Mouse (Mus musculus): ENCODE measurements around the gene Sytl3.

Gene Sytl3

DNA sequence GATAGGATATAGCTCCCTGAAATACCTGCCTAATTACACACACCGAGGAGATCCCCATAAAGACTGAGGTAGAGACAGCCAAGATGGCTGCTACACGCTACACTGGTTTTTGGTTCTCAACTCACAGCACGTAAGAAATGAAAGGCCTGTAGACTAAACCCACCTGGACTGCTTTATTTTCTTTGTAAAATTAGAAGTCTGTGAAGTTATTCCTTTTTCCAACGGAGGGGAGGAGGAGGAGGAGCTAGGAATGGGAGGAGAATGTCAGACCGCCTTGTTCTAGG is 113.5 kb downstream of the Sytl3 start:
- in situ Hi-C loops (cut with MboI, MseI): loop anchor here in 1 of 2 experiments (25.0 kb wide), 1 partner anchor 1190 kb away; no protein-coding TSS in a partner anchor

DNA sequence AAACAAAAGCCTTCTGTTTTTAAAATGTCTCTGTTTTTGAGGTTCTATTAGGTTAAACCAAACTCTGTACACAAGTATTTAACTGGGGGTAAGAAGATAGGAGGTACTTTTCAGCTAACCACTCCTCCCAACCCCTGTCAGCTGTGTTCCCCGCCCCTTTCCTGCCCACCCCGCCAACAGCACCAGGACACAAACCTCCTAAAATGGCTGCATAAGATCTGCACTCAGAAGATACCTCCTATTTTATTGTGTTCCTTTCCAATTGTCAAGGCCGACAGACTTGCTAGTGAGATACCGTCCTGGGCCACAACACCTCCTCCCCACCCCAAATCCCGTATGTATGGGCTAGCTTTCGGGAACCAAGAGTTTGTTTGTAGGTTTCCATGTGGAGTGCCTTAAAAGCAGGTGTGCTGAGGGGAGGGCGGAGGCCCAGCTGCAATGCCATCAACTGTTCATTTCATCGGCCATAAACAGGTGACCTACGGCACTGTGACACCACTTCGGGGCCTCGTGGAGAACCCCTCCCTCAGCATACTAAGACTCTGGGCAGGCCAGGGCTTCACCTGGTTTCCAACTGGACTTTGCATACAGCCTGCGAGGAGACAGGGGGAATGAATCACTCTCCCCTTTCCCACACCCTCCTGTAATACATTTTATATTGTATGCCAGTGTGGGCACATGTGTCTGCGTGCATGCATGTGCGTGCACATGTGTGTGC is 114.5 kb downstream of the Sytl3 start:
- in situ Hi-C loops (cut with MboI, MseI): loop anchor here in 1 of 2 experiments (25.0 kb wide), 1 partner anchor 1189 kb away; no protein-coding TSS in a partner anchor

DNA sequence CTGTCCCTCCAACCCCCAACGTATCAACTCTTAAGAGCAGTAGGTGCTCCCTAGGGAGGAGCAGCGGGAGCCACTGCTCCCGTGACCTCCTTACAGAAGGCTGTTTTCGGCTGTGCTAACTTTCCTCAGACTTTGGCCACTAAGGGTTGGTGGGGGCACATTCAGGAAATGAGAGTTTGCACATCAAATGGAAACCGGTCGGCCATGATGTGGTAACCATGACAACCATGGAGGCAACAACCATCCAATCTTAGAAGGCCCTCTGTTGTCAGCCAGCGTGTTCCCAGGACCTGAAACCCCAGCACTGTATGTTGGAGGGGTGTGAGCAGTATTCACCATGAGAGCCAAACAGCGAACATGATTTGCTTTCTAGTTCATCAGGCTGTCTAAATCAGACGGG is 116.3 kb downstream of the Sytl3 start:
- in situ Hi-C loops (cut with MboI, MseI): no loop called here

DNA sequence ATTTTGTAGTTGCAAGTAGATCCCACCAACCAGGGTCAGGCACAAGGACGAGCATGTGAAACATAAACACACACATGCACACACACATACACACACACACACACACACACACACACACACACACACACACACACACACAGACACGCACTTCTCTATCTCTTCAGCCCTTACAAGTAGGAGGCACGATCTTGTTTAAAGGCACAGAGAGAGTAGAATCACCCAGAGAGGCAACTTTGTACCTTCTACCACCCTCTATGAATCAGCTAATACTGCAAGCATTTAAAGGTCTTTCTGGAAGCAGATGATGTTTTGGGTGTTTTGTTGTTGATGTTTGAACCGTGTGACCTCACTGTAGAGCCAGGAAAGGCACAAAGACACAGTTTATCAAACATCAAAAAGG is 116.8 kb downstream of the Sytl3 start:
- in situ Hi-C loops (cut with MboI, MseI): no loop called here

DNA sequence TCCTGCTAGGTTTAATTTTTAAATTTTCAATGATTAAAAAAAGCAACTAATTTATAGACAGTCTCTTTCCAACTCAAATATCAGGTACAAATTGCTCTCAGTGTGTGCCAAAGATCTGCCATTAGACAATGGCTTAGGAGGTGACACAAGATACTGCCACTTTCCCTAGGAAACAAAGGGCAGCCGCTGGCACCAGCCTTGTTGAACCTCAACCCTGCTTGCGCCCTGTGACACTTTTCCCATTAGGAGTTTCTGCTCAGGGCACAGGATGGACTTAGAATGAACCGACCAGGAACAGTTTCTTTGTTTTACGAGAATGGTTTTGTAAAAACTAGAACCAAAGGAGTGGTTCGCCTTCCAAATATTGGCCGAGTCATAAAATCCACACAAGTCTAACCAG is 117.2 kb downstream of the Sytl3 start:
- in situ Hi-C loops (cut with MboI, MseI): no loop called here

DNA sequence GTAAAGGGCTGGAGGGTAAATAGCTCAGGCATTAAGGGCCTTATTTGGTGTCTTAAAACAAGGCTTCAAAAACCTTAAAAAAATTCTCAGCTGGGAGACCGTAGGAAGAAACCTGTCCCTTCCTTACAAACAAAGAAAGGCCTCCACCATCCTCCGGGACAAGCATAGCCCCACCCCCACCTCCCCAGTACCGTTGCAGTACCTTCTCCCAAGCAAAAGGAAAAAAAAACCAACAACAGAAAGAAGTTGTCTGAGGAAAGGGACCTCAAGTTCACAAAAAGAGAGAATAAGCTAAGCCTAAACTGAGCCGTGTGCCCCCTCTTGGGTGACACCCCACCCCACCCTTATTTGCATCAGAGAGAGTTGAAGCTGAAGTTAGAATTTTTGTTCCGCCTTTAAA is 117.7 kb downstream of the Sytl3 start:
- in situ Hi-C loops (cut with MboI, MseI): no loop called here

DNA sequence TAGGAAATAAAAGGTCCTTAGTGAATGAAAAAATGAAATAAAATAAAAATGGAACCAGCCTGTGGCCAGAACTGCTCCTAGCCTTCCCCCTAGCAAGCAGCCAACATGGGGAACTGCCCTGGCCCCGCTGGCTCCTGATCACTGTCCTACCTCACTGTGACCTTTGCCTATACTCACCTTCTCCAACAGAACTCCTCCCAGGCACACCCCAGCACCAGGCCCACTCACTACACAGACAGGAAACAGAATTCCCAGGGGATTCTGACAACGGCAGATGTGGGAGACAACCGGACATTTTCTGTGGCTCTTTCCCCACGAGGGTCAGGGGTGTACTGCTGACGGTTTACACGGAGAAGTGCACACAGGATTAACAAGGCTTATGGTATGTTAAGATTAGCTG is 118.2 kb downstream of the Sytl3 start:
- in situ Hi-C loops (cut with MboI, MseI): no loop called here

DNA sequence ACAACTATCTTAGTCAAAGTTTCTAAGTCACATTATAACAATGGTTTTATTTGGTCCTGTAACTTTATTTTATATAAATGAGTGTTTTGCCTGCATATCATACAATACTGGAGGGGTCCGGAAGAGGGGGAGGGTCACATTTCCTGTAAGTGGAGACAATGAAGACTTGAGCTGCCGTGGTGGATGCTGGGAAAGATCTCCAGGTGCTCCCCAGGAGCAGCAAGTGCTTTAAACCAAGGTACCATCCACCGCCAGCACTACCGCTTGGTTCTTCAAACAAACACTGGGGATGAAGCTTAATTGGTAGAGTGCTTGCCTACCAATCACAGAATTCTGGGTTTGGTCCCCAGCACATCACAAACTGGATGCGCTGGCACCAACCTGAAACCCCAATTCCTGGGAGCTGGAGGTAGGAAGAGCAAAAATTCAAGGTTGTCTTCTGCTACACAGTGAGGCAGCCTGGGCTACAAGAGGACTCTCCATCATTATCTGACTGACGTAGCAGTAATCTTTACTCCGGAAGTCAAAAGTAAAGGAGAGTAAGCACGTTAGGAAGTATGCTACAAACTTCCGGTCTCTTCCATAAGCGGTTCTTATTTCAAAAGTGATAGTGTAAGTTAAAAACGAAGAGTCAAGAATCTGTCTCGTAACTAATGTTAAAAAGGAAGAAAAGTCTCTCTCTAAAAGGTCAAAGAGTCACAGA is 118.9 kb downstream of the Sytl3 start:
- in situ Hi-C loops (cut with MboI, MseI): no loop called here

DNA sequence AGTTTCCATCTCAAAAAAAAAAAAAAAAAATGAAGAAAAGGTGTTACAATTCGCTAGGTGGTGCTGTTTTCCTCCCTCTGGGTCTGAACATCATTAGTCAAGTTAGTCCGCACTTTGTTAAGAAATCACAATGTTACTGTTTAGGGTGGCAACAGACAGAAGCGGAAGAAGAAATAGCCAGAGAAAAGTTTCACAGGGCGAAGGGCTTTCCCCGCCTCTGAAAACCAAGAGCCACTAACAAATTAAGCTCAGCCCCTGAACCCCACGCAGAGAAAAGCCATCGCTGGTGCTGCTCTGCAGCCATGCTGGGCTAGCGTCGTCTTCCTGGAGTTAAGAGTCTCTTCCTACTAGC is 119.4 kb downstream of the Sytl3 start:
- in situ Hi-C loops (cut with MboI, MseI): no loop called here

DNA sequence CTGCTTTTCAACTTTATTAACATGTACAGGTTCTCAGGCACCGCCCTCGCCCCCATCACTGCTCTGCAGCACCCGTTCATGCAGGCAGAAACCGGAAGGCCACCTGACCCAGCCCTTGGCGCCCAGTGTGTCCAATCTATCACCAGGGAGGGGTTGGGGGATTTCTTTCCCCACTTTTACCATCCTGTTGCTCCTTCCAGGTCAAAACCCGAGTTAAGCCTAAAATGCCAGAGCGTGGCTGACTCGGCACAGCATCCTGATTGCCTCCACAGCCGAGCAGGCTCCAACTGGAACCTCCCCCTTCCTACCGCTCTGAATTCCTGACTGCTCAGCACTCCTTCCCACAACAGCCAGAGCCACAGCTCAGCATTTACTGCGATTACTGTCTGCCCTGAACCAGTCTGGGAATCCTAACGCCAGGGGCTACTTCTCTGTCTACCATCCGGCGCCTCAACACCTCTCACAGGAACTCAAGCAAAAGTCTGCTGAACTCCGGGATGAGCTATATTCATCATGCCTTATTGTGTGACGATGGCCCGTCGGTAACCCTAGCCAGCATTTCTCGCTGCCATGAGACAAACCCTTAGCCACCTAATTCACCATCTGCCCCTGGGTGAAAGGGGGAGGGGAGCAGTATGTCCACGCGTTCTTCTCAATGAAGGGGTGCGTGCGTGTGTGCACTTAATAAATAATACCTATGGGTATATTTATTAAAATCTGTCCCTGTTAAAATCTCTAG is 120.0 kb downstream of the Sytl3 start:
- in situ Hi-C loops (cut with MboI, MseI): no loop called here

DNA sequence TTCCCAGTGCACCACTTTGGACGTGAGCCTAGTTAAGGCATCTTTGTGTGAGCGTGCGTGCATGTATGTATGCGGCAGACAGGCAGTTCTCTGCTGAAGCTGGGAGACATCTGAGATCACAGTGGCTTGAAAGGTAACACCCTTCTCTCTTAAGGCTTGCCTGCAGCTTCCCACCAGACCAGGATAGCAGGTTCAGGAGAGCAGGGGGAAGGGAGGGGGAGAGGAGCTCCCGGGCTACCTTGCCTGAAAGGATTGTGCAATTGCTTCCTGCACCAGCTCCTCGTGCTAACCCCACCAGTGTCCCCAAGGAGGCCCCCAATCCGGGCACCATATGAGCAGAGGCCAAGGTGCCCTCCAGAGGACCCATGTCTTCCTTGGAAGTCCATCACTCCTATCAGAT is 120.7 kb downstream of the Sytl3 start:
- in situ Hi-C loops (cut with MboI, MseI): loop anchor here (5.0 to 10.0 kb wide), 3 partner anchors 48 to 1775 kb away; no protein-coding TSS in a partner anchor

DNA sequence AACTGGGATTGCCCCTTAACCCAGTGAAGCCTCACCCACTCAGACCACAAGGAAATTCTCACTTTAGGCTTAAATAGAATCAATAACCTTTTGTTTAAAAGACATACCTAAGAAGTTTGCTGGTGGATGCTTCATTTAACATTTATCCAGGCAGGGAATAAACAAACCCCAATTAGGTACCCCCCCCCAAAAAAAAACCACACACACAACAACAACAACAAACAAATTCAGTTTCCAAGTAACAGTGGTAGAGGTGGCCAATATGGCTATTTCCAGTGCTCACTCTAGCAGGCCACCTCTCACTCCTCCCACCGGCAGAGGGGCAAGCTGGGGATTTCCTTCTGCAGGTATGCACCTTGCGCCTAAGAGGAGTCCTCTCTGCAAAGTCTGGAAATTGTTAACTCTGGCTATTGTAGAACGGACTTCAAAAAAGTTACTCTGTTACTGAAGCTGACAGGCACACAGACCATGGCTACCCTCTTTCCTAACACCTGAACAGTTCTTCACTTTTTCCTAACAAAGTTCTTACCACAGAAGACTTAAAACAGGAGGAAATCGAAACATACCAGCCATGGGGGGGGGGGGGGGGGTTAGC is 121.7 kb downstream of the Sytl3 start:
- in situ Hi-C loops (cut with MboI, MseI): loop anchor here (5.0 to 10.0 kb wide), 3 partner anchors 47 to 1776 kb away; no protein-coding TSS in a partner anchor

DNA sequence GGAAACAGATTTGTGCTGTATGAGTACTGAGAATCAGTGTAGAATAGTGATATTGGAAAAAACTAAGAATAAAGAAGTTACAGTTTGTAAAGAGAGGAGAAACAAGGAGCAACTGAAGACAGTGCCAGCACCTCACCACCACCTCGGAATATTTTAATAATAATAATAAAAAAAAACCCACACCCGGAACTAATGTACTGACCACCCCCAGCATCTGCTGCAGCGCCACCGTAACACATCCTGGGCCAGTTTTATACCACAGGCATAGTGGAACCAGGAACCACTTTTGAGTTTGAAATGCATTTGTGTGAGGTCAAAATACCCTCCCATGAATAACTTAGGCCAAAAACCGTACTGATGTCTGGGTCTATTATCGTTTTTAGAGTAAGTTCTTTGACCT is 122.4 kb downstream of the Sytl3 start:
- in situ Hi-C loops (cut with MboI, MseI): loop anchor here (5.0 to 10.0 kb wide), 3 partner anchors 46 to 1776 kb away; no protein-coding TSS in a partner anchor

DNA sequence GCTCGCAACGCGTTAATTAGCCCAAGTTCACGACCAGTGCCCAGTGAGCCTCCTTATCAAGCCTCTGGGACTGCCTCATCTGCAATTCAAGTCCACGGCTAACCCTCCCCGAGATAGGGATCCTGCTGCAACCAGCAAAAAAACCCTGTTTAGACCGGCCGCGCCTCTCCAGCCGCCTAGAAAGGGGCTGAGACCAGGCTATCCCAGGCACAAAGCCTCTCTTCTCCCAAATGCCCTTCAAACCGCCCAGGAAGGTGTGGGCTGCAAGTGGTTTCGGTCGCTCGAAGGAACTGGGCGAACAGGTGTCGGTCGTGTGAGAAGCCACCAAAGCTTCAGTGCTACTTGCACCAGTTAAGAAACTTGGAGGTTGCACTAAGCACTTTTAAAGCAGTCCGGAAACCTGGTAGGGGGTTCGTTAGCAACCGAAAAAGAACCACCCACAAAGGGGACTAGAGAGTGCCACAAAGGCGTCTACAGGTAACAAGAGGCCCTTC is 123.2 kb downstream of the Sytl3 start:
- in situ Hi-C loops (cut with MboI, MseI): loop anchor here (5.0 to 10.0 kb wide), 3 partner anchors 45 to 1777 kb away; no protein-coding TSS in a partner anchor

DNA sequence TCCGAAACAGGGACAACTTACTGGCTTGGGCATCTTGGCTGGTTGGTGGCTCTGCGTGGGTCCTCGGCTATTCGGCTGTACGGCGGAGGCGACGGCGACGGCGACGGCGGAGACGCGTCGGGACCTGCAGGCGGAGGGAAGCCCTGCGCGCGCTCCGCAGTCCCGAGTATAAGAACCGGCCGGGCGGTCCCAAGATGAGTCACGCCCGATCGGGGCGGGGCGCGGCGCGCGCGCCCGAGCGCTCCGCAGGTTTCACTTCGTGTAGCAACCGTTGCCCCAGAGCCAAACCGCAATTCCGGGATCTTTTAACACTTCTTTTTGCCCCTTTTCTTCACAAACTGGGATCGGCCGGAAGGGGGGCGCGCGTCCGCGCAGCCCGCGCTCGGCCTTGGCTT is 123.7 kb downstream of the Sytl3 start, which contains the start of gene Ezr:
Gene Ezr (minus strand): TSS at position 174 of the 395 bp plus-strand sequence.
- in situ Hi-C loops (cut with MboI, MseI): loop anchor here (5.0 to 10.0 kb wide), 3 partner anchors 45 to 1778 kb away; no protein-coding TSS in a partner anchor

DNA sequence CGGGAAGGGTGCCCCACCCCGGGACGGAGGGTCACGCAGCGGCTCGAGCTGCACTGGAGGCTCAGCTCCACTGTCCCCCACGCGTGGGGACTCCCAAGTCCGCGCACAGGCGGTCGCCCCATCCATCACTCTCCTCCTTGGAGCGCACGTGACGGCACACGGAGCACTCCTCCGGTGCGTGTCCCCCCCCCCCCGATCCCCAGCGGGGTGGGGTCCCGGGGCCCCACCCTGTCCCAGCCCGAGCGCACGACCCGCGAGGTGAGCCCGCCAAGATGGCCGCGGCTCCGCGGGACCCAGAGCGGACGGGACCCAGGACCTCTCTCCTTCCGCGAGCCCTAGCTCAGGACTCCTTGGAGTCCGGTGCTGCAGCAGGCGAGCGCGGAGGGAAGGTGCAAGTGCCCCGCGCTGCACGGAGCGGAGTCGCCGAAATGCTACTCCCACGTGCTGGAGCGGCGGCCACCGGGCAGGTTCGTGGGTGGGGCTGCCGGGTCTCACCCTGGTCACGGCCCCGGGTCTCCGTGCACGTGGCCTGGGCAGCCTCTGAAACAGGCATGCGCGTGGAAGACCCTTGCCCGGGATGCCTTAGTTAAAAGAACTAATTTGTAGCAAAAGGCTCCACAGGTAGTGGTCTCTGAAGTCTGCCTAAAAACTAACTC is 124.2 kb downstream of the Sytl3 start:
- in situ Hi-C loops (cut with MboI, MseI): loop anchor here (5.0 to 10.0 kb wide), 3 partner anchors 44 to 1778 kb away; no protein-coding TSS in a partner anchor

DNA sequence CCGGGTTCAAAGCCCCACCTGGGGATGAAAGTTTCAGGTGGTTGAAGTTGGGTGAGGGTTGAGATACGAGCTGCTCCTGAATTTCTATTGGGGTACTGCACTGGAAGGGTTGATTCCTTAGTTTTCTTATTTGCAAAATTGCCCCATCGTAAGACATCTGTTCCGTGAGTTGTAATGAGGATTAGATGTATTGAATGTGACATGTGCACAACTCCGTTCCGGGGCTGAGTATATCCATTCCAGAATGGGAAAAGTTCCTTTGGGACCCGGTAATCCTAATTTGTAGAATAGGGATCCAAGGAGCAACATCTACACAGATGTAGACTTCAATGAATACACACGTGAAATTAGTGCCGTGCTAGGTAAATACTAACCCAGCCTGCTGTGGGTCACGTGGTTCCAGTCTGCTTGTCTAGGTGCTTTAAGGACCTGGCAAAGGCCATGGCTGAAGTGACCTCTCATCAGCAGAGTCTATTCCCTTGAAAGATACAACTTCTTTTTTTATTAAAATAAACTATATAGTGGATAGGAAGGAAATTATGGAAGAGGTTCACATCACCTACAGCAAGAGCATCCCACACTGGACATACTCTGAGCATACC is 125.0 kb downstream of the Sytl3 start:
- in situ Hi-C loops (cut with MboI, MseI): loop anchor here (5.0 to 10.0 kb wide), 3 partner anchors 43 to 1779 kb away; no protein-coding TSS in a partner anchor

DNA sequence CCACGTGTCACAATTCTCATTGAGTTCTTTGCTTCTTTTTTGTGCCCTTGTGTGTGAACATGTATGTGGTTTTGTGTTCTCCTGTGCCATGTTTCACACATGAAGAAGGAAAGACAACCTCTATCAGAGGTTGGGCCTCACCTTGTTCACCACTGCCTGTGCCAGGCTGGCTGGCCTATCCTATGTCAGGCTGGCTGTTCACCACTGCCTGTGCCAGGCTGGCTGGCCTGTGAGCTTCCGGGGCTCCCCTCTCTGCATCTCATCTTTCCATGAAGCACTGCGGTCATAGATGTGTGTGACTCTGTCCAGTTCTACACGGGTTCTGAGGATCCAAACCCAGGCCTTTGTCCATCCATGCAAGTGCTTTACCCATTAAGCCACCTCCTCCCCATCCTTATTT is 128.3 kb downstream of the Sytl3 start:
- in situ Hi-C loops (cut with MboI, MseI): loop anchor here (10.0 kb wide), 2 partner anchors 108 to 1782 kb away; no protein-coding TSS in a partner anchor

All from T-helper 17 cell (primary cell).